Mouse (Mus musculus) adrenal gland, adult 2 months (tissue): ENCODE results near the gene Rptor. TPM values are rescaled to one million over a fixed set of nuclear protein-coding genes. Genes with fewer than 3 reads are reported as not detected.

Experiments
- DNase-seq: peaks from one replicate; pipeline ENCODE4 v3.0.0; 2021
- long read RNA-seq: library from polyadenylated mRNA; stranded (forward); transcript quantifications from one replicate; pipeline ENCODE4 v2.0.0, GENCODE M21; 2021
- polyA plus RNA-seq: library from polyadenylated mRNA; depleted of rRNA; stranded (reverse); fragments of >200 nt; gene quantifications from 2 replicates; pipeline ENCODE4 v1.2.3, GENCODE M21; 2012; rRNA removed
- total RNA-seq, 2 experiments: library from RNA; stranded (reverse); gene quantifications; 2 replicates each; pipeline ENCODE4 v1.2.3; 2021

Rptor gene
- total RNA-seq: 10 to 100 TPM; 43.7 to 47.7 TPM
- 37.7 and 45.2 TPM in 2 replicates for polyA plus RNA-seq
- long read RNA-seq, partial matches to known transcripts: 9 of 10 reads
- long read RNA-seq, other reads (novel, unspliced or antisense): 1 of 10 reads

DNA sequence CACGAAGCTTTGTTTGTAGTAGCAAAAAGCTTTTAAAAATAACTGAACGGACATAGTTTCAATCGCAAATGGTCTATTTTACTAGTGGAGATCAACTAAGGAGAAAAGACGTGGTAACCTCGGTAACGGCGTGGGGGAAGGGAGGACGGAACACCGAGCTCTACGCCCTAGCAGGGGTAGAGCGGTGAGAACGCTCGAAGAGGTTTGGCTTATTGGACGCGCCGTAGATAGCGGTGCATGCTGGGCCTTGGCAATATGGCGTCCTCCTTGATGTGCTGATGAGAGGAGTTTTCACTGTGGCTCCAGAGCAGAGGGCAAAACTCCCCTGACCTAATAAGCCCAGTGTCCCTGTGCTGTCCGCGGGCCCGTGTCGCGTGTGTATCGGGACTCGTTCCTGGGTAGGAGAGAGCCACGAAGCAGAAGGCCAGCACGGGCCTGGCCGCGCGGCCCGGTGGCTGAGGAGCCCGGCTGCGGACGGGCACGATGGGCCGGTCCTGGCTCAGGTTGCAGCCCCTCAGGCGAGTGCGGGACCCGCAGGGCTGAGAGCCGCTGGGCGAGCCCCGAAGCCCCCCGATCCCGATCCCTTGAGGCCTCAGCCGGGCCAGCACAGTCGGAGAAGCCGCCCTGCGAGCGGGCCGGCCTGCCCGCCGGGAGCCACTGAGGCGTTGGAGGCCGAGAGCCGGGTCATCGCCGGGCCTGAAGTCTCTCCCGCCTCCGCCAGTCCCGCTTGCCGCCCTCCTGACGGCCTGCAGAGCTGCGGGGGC lies at the start of gene Rptor:
TSS of gene Rptor (plus strand) at position 143 of the 764 bp plus-strand sequence.
- DNase-seq: peak; percentile 98

DNA sequence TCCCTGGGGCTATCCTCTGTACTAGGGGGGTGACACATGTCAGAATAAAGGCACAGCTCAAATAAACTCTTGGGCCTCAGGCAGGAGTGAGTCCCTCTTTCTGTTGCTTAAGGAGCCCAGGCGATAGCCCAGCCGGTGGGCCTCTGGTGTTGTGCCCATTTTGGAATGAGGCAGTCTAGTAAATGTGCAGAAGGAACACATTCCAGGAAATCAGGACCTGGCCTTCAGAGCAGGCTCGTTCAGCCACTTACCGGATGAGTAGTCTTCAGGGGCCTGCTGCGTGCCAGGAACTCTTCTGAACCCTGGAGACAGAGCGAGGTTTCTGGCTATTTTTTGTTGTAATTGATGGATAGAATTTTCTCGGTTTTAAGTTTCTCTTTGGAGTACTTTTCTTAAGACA lies 48.0 kb upstream of the Rptor start:
- DNase-seq: no peak

GRCm38 (mm10) chr11:119555170-119555569 lies 47.5 kb upstream of the Rptor start:
- DNase-seq: no peak

DNA sequence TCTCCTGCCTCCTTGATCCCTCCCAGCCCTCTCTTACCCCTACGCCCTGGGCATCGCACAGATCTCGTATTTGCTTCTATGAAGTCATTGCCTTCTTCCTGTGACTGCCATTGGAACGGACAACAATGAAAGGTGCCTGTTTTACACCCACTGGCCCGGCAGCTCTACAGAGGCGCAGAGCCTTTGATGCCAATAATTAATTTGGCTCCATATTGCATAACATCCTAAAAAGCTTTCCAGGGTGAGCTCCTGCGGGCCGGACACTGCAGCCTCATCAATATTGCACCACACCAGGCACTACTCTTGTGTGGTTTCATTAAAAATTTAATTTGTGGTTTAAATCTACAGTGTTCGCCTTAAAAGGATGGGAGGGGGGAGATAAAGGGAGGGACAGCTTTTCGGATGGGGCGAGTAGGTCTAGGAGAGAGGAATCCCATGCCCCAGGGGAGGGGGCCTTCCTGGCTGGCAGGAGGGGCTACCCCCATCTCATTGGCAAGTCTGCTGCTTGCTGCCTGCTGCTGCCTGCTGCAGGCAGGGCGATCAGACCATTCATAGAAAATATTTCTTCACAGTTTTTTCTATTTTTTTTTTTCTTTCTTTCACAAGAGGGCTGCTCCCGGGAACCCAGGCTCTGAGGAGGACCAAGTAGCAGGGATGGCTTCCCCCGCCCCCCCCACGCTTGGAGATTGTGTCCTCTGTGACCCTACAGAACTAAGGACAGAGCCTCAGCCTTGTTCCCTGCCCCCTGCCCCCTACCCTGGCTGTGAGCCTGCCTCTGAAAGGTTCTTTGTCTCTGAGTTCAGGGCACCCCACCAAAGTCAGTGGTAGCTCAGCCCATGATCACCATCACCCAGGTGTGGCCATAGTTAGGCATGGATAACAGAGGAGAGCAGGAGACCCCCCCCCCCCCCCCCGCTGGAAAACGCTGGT lies 44.5 kb upstream of the Rptor start:
- no peak for DNase-seq

- no peak for DNase-seq
Measured at GRCm38 (mm10) chr11:119558870-119559610, 43.7 kb upstream of the Rptor start.

DNA sequence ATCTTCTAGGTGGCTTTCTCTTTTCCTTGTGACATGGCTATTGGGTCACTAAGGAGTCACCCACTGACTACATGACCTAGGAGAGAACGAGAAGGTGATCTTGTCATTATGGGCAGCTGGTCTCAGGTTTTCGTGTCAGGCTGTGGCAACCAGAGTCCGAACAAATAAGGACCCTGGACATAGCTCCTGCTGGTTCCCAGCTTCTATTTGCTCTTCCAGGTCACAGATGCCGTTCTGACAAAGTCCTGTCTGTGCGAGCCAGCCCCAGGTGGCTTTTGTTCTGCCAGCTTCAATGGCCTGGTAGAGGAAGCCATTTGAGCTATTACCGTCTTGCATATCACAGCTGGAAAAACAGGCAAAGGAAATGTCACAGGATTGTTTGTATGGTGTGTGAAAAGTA lies 40.4 kb upstream of the Rptor start:
- DNase-seq: no peak

GRCm38 (mm10) chr11:119563166-119563565 lies 39.5 kb upstream of the Rptor start:
- no peak for DNase-seq

GRCm38 (mm10) chr11:119564383-119564782 lies 38.3 kb upstream of the Rptor start:
- DNase-seq: no peak

GRCm38 (mm10) chr11:119565021-119565420 lies 37.7 kb upstream of the Rptor start:
- DNase-seq: no peak

GRCm38 (mm10) chr11:119565684-119566083 lies 37.0 kb upstream of the Rptor start:
- peak; percentile 28 for DNase-seq

DNA sequence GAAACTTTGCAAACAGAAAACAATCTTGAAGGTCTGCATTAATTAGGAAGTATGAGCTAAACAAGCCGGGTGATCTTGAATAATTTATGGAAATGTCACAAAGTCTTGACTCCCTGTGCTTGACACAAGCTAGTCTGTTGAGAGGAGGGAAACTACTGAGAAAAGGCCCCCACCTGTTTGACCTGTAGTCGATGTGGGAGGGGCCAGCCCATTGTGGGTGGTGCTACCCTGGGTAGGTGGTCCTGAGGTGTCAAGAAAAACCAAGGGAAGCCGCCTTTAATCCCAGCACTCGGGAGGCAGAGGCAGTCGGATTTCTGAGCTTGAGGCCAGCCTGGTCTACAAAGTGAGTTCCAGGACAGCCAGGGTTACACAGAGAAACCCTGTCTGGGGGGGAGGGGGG lies 36.5 kb upstream of the Rptor start:
- no peak for DNase-seq

DNA sequence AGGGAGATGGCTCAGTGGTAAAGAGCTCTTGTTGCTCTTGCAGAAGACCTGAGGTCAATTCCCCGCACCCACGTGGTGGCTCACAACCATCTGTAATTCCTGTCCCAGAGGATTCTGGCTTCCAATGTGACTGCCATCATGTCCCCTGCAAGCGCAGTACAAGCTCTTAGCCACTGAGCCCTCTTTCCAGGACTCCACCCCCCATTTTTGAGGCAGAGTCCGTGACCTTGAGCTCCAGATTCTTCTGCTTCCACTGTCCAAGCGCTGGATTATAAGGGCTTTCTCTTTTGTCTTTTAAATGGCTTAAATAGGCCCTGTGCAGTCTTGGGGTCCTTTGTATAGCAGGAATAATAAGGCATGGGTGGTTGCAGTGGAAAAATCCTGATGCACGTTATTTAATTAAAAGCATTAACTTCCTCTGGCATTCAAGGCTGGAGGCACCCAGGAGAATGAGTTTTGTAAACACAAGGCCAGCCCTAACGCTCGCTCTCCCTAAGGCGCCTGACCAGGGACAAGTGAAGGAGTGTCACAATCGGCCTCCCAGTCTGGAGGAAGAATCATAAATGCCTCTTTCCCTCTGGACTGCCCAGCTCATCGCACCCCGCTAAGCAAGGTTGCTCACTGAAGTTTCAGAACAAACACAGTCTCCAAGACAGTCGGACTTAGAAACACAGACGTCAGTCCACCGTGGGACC lies 30.2 kb upstream of the Rptor start:
- DNase-seq: peak; percentile 55

DNA sequence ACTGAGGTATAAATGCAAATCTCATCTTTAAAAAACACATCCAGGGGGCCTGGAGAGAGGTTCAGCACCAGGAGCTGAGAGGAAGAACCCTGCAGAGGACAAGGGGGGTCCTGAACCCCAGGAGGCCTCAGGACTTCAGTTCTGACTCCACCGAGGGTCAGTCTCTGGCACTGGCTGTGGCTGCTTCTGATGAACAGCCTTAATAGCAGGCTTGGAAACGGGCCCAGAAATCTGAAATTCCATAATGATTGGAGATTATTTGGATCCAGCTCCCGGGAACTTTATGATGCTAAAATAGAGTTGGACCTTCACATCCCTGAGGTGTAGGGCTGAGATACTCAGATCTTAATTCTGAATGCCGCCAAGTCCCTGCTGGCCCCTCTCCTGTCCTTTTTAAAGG lies 25.9 kb upstream of the Rptor start:
- peak; percentile 23 for DNase-seq

DNA sequence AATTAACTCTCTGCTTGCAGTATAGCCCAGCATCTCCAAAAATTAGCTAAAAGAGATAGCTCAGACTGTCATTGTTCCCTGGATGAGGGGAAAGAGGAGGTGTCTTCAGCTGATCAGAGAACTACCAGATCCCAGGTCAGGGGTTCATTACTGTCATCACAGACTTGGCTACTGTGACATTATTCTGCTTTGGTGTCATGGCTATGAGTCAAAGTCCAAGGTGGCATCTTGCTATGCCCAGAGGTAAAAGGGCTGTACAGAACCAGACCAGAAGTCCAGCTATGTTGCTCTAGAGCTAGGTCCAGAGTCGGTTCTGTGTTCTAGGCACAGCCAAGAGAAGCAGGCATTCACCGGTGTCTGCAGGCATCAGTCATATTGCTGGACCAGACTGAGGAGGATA lies 25.0 kb upstream of the Rptor start:
- DNase-seq: no peak

- DNase-seq: no peak
Measured at GRCm38 (mm10) chr11:119586511-119586910, 16.2 kb upstream of the Rptor start.

GRCm38 (mm10) chr11:119587112-119587511 lies 15.6 kb upstream of the Rptor start:
- DNase-seq: no peak

DNA sequence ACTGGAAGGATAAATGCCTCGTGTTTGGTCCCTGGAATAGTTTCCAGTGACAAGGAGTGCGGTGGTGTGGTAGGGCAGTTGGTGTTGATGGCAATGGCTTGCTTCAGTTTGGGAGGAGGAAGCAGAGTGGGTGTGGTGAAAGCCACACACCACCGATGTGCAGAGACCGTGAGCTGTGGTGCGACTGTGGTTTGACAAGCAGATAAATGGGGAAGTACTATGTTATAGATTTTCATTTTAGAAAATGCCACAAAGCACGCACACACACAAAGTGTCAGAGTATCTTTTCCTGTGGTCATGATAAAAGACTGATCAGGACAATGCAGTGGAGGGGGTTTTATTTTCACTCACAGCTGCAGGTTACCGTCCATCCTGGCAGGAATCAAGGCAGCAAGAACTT lies 13.5 kb upstream of the Rptor start:
- DNase-seq: no peak

DNA sequence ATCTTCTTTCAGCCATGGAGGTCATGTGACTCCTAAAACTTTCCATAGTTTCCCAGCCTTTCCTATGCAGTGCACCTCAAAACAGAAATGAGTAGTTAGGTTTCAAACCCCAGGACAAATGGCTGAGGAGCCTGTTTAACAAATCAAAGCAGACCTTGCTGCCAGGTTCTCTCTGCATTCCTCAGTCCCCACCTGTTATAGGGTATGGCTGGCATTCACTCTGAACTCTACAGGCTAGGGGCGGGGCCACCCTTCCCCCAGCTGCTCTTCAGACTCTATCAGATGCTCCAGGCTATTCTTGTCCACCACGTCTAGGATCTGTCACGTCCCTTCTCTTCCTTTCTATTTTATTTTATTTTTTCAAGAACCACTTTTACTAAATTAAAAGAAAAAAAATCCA lies 8.7 kb upstream of the Rptor start:
- DNase-seq: no peak

DNA sequence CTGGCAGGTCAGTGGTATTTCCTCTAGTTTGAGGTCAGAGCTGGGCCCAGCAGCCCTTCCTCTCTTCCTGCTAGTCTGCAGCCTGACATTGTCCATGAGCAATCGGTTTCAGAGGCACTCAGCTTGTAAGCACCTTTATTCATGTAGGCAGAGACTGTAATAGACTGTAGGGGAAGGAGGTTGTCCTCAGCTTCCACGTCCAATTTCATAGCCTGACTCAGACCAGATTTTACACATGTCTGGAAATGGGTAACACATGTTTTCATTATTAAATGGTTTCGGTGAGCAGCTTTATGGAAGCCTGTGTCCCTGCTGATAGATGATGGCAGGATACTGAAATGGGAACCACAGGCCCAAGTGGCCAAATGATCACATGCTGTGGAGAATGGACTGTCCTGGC lies 3.8 kb upstream of the Rptor start:
- DNase-seq: no peak

GRCm38 (mm10) chr11:119600286-119600685 lies 2.4 kb upstream of the Rptor start:
- DNase-seq: no peak

DNA sequence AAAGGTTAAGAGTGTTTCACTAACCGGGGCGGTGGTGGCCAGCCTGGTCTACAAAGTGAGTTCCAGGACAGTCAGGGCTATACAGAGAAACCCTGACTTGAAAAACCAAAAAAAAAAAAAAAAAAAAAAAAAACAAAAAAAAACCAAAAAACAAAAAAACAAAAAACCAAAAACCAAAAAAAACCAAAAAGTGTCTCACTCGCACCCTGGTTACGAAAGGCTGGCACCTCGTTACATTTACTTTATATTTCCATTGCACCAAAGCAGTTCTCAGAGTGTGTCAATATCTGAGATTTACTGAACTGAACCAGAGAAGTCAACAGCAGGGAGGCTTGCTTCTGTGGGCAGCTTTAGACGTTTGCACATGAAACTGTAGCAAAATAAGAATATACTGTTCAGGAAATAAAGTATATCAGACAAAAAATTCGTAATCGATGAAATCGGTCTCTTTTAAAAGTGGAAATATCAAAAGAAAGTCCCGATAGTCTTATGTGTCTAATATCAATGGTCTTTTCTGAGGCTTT lies 466 bp upstream of the Rptor start:
- no peak for DNase-seq
